Mouse (Mus musculus) cortical plate, adult 2 months (tissue): ENCODE measurements at regions not wholly inside any gene's neighbourhood (a gene's known extent, or its start where the extent isn't known, plus 50 kb on each side); places are given as distances from the start of the nearest gene placed in this dataset.
A peak's percentile ranks its signal among the peaks of the same experiment; 100 is the strongest.

ENCODE experiments used
- H3K27ac ChIP-seq: fragments of 200-500 bp; 2 replicates; pipeline ENCODE4 v1.5.1; 2012; ENCODE audit warnings: low read length, control low read depth, inconsistent platforms; ENCODE audit not compliant: insufficient read depth
- H3K4me1 ChIP-seq: fragments of 200-500 bp; 2 replicates; pipeline ENCODE4 v1.6.1; 2011; ENCODE audit warnings: low read length; ENCODE audit not compliant: control insufficient read depth, insufficient read depth
- H3K4me3 ChIP-seq: fragments of 200-500 bp; 2 replicates; pipeline ENCODE4 v1.5.1; 2011; ENCODE audit warnings: mild to moderate bottlenecking, low read length, control low read depth; ENCODE audit not compliant: insufficient read depth
- CTCF ChIP-seq: fragments of 200-500 bp; IDR thresholded peaks from 2 replicates; pipeline ENCODE4 v1.5.1; 2011; ENCODE audit warnings: mild to moderate bottlenecking, control low read depth, low read length; ENCODE audit not compliant: insufficient read depth; ENCODE audit errors: extremely low read depth
- POLR2A ChIP-seq: fragments of 200-500 bp; IDR thresholded peaks from 2 replicates; pipeline ENCODE4 v1.6.1; 2011; ENCODE audit warnings: mild to moderate bottlenecking, low read length, control low read depth; ENCODE audit not compliant: insufficient read depth; ENCODE audit errors: extremely low read depth

DNA sequence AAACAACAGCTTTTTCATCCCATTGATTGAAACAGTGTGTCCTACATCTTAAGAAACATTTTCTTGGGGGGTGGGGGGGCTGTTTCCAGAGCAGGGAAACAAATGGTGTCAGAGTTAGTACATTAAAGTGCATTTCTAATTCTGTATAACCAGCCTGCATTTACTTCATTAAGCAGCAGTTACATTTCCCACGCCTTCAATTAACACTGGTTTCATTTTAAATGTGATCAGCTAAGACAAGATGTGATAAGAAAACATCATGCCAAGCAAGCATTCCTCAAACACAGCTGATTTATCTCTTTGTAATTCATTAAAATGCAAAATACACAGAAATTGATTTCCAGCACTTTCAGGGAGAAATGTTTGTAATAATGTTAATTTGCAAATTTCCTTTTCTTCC is 122.0 kb downstream of the Olfr1505 start:
- no peak overlapping the region for H3K4me3 ChIP-seq
- H3K4me1 ChIP-seq = no peaks in the 10 kb centered on the region
- H3K27ac ChIP-seq = no peak overlapping the region
- TF ChIP-seq CTCF = no peak

DNA sequence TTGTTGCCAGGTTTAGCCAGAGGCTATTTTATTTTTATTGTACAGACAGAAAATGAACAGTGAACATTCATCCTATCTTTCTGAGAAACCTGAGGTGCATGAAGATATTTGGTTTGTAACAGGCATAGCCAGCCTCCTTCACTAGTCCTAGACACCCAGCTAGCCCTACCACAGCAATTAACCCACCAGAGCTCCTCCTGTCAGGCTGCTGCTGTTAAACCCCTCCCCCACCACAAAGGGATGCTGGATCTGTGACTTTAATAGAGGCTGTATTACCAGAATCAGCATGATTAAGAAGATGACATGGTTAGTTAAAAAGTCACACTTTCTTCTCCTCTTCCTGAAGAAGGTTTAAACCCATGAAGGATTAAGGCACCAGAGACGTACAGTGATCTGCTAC is 122.5 kb downstream of the Olfr1505 start:
- H3K27ac ChIP-seq = no peak overlapping the region
- no peak overlapping the region for H3K4me3 ChIP-seq
- no peaks in the 10 kb centered on the region for H3K4me1 ChIP-seq
- TF ChIP-seq POLR2A (no peak), CTCF (no peak)

- Histone ChIP-seq H3K27ac (no peak overlapping the region), H3K4me3 (no peak overlapping the region), H3K4me1 (no peaks in the 10 kb centered on the region)
- TF ChIP-seq POLR2A (no peak), CTCF (no peak)
Measured at GRCm38 (mm10) chr19:14036750-14037149, 123.4 kb downstream of the Olfr1505 start.

DNA sequence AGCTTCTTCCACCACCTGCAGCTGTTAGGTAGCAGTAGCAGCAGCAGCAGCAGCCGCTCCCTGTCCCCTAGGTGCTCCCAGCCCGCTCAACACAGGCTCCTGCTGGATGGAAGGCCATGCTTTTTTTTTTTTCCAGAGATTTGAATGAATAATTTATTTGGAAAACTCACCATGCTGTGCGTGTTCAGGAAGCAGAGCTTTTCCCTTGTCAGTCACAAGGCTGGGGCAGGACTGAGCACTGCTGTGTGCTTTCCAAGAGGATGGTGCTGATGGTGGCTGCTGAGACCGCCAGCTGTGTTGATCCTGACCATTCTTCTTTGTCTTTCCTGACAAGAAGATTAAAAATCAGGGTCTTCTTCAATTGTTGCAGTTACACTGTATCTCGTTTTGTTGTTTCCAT is 129.4 kb downstream of the Olfr1505 start:
- Histone ChIP-seq H3K4me3 (no peak overlapping the region), H3K4me1 (no peaks in the 10 kb centered on the region), H3K27ac (no peak overlapping the region)
- TF ChIP-seq POLR2A = no peak
- no peak for TF ChIP-seq CTCF

DNA sequence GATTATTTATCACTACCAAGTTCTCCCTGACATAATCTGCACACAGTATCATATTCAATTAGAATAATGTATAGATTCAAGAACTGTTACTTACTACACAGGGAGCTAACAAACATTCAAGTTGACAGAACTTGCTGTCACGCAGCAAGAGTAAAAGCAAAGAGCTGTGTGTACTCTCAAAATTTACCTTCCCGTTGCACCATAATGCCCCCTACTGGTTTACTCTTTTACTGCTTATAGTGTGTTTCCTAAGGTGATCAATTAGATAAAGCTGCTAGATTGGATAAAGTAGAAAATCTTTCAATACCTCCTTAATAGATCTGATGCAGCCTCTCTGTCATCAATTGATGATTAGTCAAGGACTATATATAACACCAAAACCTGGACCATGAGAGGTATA is 132.1 kb downstream of the Olfr1505 start:
- Histone ChIP-seq H3K27ac (no peak overlapping the region), H3K4me3 (no peak overlapping the region), H3K4me1 (no peaks in the 10 kb centered on the region)
- no peak for TF ChIP-seq POLR2A
- TF ChIP-seq CTCF = no peak

GRCm38 (mm10) chr19:14052052-14052451 is 138.7 kb downstream of the Olfr1505 start:
- Histone ChIP-seq H3K4me1 (no peaks in the 10 kb centered on the region), H3K4me3 (no peak overlapping the region), H3K27ac (no peak overlapping the region)
- TF ChIP-seq POLR2A = no peak
- no peak for TF ChIP-seq CTCF

- Histone ChIP-seq H3K27ac (no peak overlapping the region), H3K4me3 (no peak overlapping the region), H3K4me1 (no peaks in the 10 kb centered on the region)
- TF ChIP-seq POLR2A (no peak), CTCF (peak; percentile 27; the same call in 1 of the 2 replicates)
Measured at GRCm38 (mm10) chr19:14080538-14080937, 167.2 kb downstream of the Olfr1505 start.

GRCm38 (mm10) chr19:14084726-14085125 is 171.4 kb downstream of the Olfr1505 start:
- H3K4me3 ChIP-seq = no peak overlapping the region
- H3K4me1 ChIP-seq = no peaks in the 10 kb centered on the region
- H3K27ac ChIP-seq = no peak overlapping the region
- TF ChIP-seq POLR2A (no peak), CTCF (no peak)

- TF ChIP-seq POLR2A = no peak
Measured at GRCm38 (mm10) chr19:14090106-14090505, 176.8 kb downstream of the Olfr1505 start.

DNA sequence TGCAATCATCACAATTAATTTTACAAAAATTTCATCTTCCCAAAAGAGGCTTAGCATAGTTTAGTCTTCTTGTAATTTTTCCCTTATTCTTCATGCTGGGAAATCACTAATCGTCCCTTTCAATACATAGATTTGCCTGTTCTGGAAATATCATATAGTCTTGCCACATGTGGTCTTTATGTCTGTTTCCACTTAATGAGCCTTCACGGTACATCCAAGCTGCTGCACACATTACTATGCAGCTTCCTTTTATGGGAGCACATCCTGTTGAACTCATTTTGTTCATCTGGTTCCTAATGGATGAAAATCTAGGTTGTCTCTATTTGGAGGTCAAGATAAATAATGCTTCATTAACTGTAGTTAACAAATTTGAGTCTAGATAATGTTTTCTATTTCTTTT is 180.9 kb downstream of the Olfr1505 start:
- TF ChIP-seq POLR2A = no peak
- TF ChIP-seq CTCF = no peak
- no peaks in the 10 kb centered on the region for H3K4me1 ChIP-seq

More at GRCm38 (mm10) chr19:14090106-14090505, 176.8 kb downstream of the Olfr1505 start:
- no peak overlapping the region for H3K4me3 ChIP-seq
- H3K4me1 ChIP-seq = no peaks in the 10 kb centered on the region
- no peak overlapping the region for H3K27ac ChIP-seq

DNA sequence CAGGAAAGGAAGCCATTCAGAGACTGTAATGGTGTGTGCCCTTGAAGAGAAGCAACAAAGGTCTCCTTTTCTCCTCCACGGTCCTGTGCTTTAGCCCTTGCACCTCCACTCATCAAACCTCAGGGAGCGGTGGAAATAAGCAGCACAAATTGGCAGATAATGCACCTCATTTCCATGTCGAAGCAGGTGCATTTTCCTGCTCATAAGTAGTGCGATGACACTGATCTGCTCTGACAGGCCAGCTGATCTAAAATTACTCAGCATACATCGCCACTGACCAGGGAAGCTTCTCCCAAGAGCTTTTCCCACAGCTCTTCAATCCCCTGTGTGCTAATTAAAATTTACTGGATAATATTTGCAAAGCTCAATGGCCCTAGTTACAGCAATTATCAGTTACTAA is 182.9 kb downstream of the Olfr1505 start:
- no peak for TF ChIP-seq CTCF
- no peak for TF ChIP-seq POLR2A
- H3K4me3 ChIP-seq = no peak overlapping the region
- no peaks in the 10 kb centered on the region for H3K4me1 ChIP-seq
- no peak overlapping the region for H3K27ac ChIP-seq

More for the DNA sequence above, 180.9 kb downstream of the Olfr1505 start:
- Histone ChIP-seq H3K27ac (no peak overlapping the region), H3K4me3 (no peak overlapping the region)
